Comparison of ENCODE assay signal across 1 mouse cellular context in genomic region chr11:83302124-83302523, GRCm38 (mm10).
TF ChIP-seq lines count a peak whose summit lies in the region.

No protein-coding gene starts in this region.

TF ChIP-seq in MEL, 35 proteins besides CTCF, POLR2A, EP300 and RAD21:
- TF ChIP-seq CHD1 (IDR thresholded peaks at IDR 0.05; ENCODE audit: low read depth, low read length) (peak; percentile 93), GABPA (IDR thresholded peaks at IDR 0.05; ENCODE audit: low read depth, low read length) (no peak)
